ENCODE assay signal across 7 mouse cellular contexts in the genomic region with DNA sequence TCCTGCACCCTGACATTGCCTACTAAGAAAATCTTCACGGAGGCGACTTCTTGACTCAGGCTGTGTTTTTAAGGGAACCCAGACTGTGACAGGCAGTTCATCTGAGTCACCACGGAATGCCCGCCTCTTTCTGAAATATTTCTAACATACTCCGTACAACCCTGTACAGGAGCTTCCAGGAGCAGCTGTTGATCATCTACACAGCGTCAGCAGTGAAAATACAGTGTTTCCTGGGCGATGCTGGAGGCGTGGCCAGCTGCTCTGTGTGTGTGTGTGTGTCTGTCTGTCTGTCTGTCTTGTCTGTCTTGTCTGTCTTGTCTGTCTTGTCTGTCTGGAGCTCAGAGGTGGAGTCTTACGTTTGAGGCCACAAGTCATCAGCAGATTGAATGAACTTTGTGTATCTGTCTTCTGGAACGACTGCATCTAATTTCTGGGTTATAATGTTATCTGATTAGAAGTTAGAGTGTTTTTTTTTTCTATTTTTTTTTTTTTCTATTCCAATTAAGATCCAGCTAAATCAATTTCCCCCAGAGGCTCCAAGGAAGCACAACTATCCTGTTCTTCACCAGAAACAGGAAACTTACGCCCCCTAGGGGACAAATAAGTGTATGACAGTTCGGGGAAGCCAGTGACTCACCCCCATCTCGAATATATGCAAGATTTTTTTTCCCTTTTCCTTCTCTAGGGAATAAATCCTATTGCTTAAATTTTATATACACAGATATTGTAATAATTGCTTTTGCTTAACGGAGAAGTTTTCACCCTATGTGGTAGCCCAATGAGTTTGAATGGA. TPM values are rescaled to one million over a fixed set of nuclear protein-coding genes. Genes with fewer than 3 reads are reported as not detected.
A peak's percentile ranks its signal among the peaks of the same experiment; 100 is the strongest.
DNase-seq lines count a peak whose midpoint lies in the region; ATAC-seq and TF ChIP-seq lines count a peak whose summit lies in the region.

No protein-coding gene starts in this region.

- intact Hi-C loops in heart, postnatal 14 days (cut with DNase I): no loop called here

- no peak for DNase-seq in liver, adult 2 months (ENCODE audit: extremely low read depth, low read depth, low spot score)
- DNase-seq in NIH3T3 (ENCODE audit: low read depth): peak; percentile 70
- peak; percentile 25 to 48 for DNase-seq in heart, postnatal 14 days
- peak; percentile 39 for DNase-seq in lung, postnatal 14 days

- 48% methylated on average over 14 of the region's 14 CpGs for WGBS in liver, adult 2 months
- 40% methylated on average over 14 of the region's 14 CpGs for WGBS in liver, embryonic 12.5 days (ENCODE audit: insufficient replicate concordance)
- WGBS in stomach, embryonic 15.5 days: 25% methylated on average over 14 of the region's 14 CpGs

- TF ChIP-seq POLR2A in liver, adult 2 months (IDR thresholded peaks at IDR 0.05; ENCODE audit: extremely low read depth, insufficient read depth, low read length): no peak

- H3K36me3 ChIP-seq in liver, adult 2 months (ENCODE audit: control insufficient read depth, insufficient read depth, low read length): no peaks in the 10 kb centered on the region
- no peaks in the 10 kb centered on the region for H3K36me3 ChIP-seq in liver, embryonic 12.5 days
- H3K36me3 ChIP-seq in stomach, embryonic 15.5 days: no peaks in the 10 kb centered on the region

- no peak overlapping the region for H3K4me3 ChIP-seq in liver, adult 2 months (ENCODE audit: insufficient read depth, low read depth, low read length)
- no peak overlapping the region for H3K4me3 ChIP-seq in liver, embryonic 12.5 days
- no peak overlapping the region for H3K4me3 ChIP-seq in brown adipose tissue, adult 24 weeks (ENCODE audit: insufficient read depth, low read depth, low read length)
- H3K4me3 ChIP-seq in stomach, embryonic 15.5 days (replicated peaks): no peak overlapping the region

- no peak overlapping the region for H3K4me2 ChIP-seq in liver, embryonic 12.5 days
- peak overlapping the region; percentile 28; the same call in 1 of the 2 replicates for H3K4me2 ChIP-seq in stomach, embryonic 15.5 days

- H3K79me2 ChIP-seq in liver, adult 2 months (ENCODE audit: control insufficient read depth, insufficient read depth, low read length): no peaks in the 10 kb centered on the region

- no peaks in the 10 kb centered on the region for H3K9me3 ChIP-seq in liver, embryonic 12.5 days (replicated peaks)
- no peaks in the 10 kb centered on the region for H3K9me3 ChIP-seq in stomach, embryonic 15.5 days

- H3K4me1 ChIP-seq in liver, adult 2 months (ENCODE audit: control insufficient read depth, insufficient read depth, low read length): no peaks in the 10 kb centered on the region; the same call in 1 of the 2 replicates
- H3K4me1 ChIP-seq in liver, embryonic 12.5 days: no peaks in the 10 kb centered on the region; the same call in 1 of the 2 replicates
- no peaks in the 10 kb centered on the region for H3K4me1 ChIP-seq in brown adipose tissue, adult 24 weeks (ENCODE audit: control insufficient read depth, insufficient read depth, insufficient read length, low read length)
- H3K4me1 ChIP-seq in stomach, embryonic 15.5 days: peaks cover 9% of the 10 kb centered on the region; the same call in 1 of the 2 replicates

- H3K9ac ChIP-seq in liver, adult 2 months (ENCODE audit: low read depth, low read length): no peak overlapping the region
- no peak overlapping the region for H3K9ac ChIP-seq in liver, embryonic 12.5 days
- H3K9ac ChIP-seq in stomach, embryonic 15.5 days: no peak overlapping the region

- TF ChIP-seq CTCF in liver, adult 2 months (IDR thresholded peaks at IDR 0.05; ENCODE audit: low read depth, low read length): peak; percentile 24; the same call in 1 of the 2 replicates

- ATAC-seq in liver, embryonic 12.5 days: no peak
- no peak for ATAC-seq in stomach, embryonic 15.5 days (ENCODE audit: insufficient read depth, low FRiP score, low read depth)

- H3K27ac ChIP-seq in liver, adult 2 months (replicated peaks; ENCODE audit: insufficient read depth, low read depth, low read length): no peak overlapping the region
- H3K27ac ChIP-seq in liver, embryonic 12.5 days: no peak overlapping the region
- 0 out of 2 replicates have a peak overlapping the region, but pooled peaks have one; percentile 53 for H3K27ac ChIP-seq in brown adipose tissue, adult 24 weeks (replicated peaks; ENCODE audit: low read depth, low read length)
- H3K27ac ChIP-seq in stomach, embryonic 15.5 days: no peak overlapping the region

- H3K27me3 ChIP-seq in liver, adult 2 months (ENCODE audit: control insufficient read depth, insufficient read depth, low read length): no peaks in the 10 kb centered on the region
- peaks cover 12% of the 10 kb centered on the region; the same call in 1 of the 2 replicates for H3K27me3 ChIP-seq in liver, embryonic 12.5 days (replicated peaks)
- H3K27me3 ChIP-seq in stomach, embryonic 15.5 days (replicated peaks): no peaks in the 10 kb centered on the region

RNA-seq across cellular contexts. Expression of a gene that starts 47.1 kb away (rescaled TPM):
- 0.94 and 1.2 TPM in 2 replicates for total RNA-seq in liver, adult 2 months (2014; rRNA removed)
- 0.56 and 0.75 TPM in 2 replicates for polyA plus RNA-seq in liver, adult 2 months (2012; rRNA removed)
- polyA plus RNA-seq in liver, embryonic 12.5 days (2016; fragmentation: Nextera tagmentation; extraction: Ambion mirVana): 0.07 TPM in 1 of 2 replicates, not detected in the other
- not detected in 2 replicates for polyA plus RNA-seq in brown adipose tissue, adult 24 weeks (2012; ENCODE audit: insufficient read depth, insufficient read length, missing spikeins)
- total RNA-seq in heart, postnatal 14 days (2021): not detected
- 0.21 TPM in 1 of 2 replicates, not detected in the other for polyA plus RNA-seq in stomach, embryonic 15.5 days (2015; fragmentation: Nextera tagmentation; extraction: Ambion mirVana)
